Mouse (Mus musculus) CH12.LX (cell line): ENCODE measurements at regions not wholly inside any gene's neighbourhood (a gene's known extent, or its start where the extent isn't known, plus 50 kb on each side); places are given as distances from the start of the nearest gene placed in this dataset.

ENCODE experiments used
- DNase-seq: peaks from one replicate; pipeline ENCODE4 v3.0.0-alpha.2; 2013; ENCODE audit errors: extremely low read depth
- H3K27ac ChIP-seq: 2 replicates; pipeline ENCODE4 v1.5.1; 2012; ENCODE audit warnings: low read depth, mild to moderate bottlenecking, control low read depth, moderate library complexity; ENCODE audit not compliant: insufficient read depth
- H3K27me3 ChIP-seq: replicated peaks from 2 replicates; pipeline ENCODE3; 2012; ENCODE audit warnings: inconsistent platforms
- H3K36me3 ChIP-seq, 2 experiments: replicated peaks in 1 of 2; 2 replicates each; pipeline versions ENCODE3 to v1.6.1; 2012; ENCODE audit warnings: inconsistent platforms in 1 of 2, low read length in 1 of 2, mild to moderate bottlenecking in 1 of 2, mixed read lengths in 1 of 2, moderate library complexity in 1 of 2; ENCODE audit not compliant: control insufficient read depth in 1 of 2, insufficient read depth in 1 of 2
- H3K4me1 ChIP-seq, 2 experiments: 2 replicates each; pipeline ENCODE4 v1.6.1; 2012; ENCODE audit warnings: inconsistent platforms in 1 of 2, moderate library complexity in 1 of 2; ENCODE audit not compliant: insufficient read depth in 2 of 2, control insufficient read depth in 1 of 2
- H3K4me2 ChIP-seq: 2 replicates; pipeline ENCODE4 v1.6.1; 2012; ENCODE audit warnings: low read depth, mild to moderate bottlenecking, control low read depth; ENCODE audit not compliant: poor library complexity, insufficient read depth, severe bottlenecking
- H3K4me3 ChIP-seq, 3 experiments: fragments of 150-350 bp in 1 of 3; sonication (generic) in 1 of 3; replicated peaks in 1 of 3; 2 replicates each; pipeline versions ENCODE3 to v1.5.1; 2011 to 2012; ENCODE audit warnings: low read depth in 2 of 3, low read length in 2 of 3, mild to moderate bottlenecking in 2 of 3, moderate library complexity in 2 of 3, control low read depth in 1 of 3, improper control_type of control experiment in 1 of 3, inconsistent platforms in 1 of 3, mixed read lengths in 1 of 3; ENCODE audit not compliant: poor library complexity in 1 of 3
- H3K79me2 ChIP-seq: replicated peaks from 2 replicates; pipeline ENCODE4 v1.6.1; 2012; ENCODE audit warnings: mild to moderate bottlenecking, moderate library complexity; ENCODE audit not compliant: control insufficient read depth, poor library complexity, insufficient read depth, severe bottlenecking; ENCODE audit errors: extremely low read depth
- H3K9ac ChIP-seq: 2 replicates; pipeline ENCODE4 v1.6.1; 2012; ENCODE audit warnings: low read depth, mild to moderate bottlenecking, control low read depth, moderate library complexity; ENCODE audit not compliant: insufficient read depth
- H3K9me3 ChIP-seq: replicated peaks from 2 replicates; pipeline ENCODE3; 2012; ENCODE audit warnings: low read length, inconsistent platforms, mixed read lengths
- CHD1 ChIP-seq: IDR thresholded peaks from 2 replicates; pipeline ENCODE4 v1.6.1; 2012; ENCODE audit warnings: low read depth, low read length, improper control_type of control experiment, inconsistent platforms
- CHD2 ChIP-seq: IDR thresholded peaks from 2 replicates; pipeline ENCODE4 v1.6.1; 2011; ENCODE audit warnings: low read length, improper control_type of control experiment
- E2F4 ChIP-seq: IDR thresholded peaks from 2 replicates; pipeline ENCODE4 v1.6.1; 2011; ENCODE audit warnings: low read depth, low read length, improper control_type of control experiment; ENCODE audit not compliant: insufficient replicate concordance
- EP300 ChIP-seq: IDR thresholded peaks from 2 replicates; pipeline ENCODE4 v1.6.1; 2011; ENCODE audit warnings: low read length, improper control_type of control experiment
- ETS1 ChIP-seq: conservative IDR thresholded peaks from 2 replicates; pipeline ENCODE4 v1.6.1; 2012; ENCODE audit warnings: low read depth, mild to moderate bottlenecking, inconsistent platforms, low read length, improper control_type of control experiment, moderate library complexity
- HCFC1 ChIP-seq: IDR thresholded peaks from 2 replicates; pipeline ENCODE4 v1.6.1; 2012; ENCODE audit warnings: low read depth, mild to moderate bottlenecking, inconsistent platforms, low read length, improper control_type of control experiment
- JUND ChIP-seq: conservative IDR thresholded peaks from 2 replicates; pipeline ENCODE4 v1.6.1; 2011; ENCODE audit warnings: low read depth, low read length, improper control_type of control experiment
- MAX ChIP-seq: IDR thresholded peaks from 2 replicates; pipeline ENCODE4 v1.6.1; 2011; ENCODE audit warnings: low read length, improper control_type of control experiment
- MEF2A ChIP-seq: IDR thresholded peaks from 2 replicates; pipeline ENCODE4 v1.6.1; 2014; ENCODE audit warnings: low read depth, mild to moderate bottlenecking, inconsistent platforms, low read length, improper control_type of control experiment, borderline replicate concordance
- MXI1 ChIP-seq: IDR thresholded peaks from 2 replicates; pipeline ENCODE4 v1.6.1; 2011; ENCODE audit warnings: mild to moderate bottlenecking, low read depth, low read length, improper control_type of control experiment
- MYC ChIP-seq: IDR thresholded peaks from 2 replicates; pipeline ENCODE4 v1.6.1; 2011; ENCODE audit warnings: low read depth, mild to moderate bottlenecking, improper control_type of control experiment, low read length
- NRF1 ChIP-seq: IDR thresholded peaks from 2 replicates; pipeline ENCODE4 v1.6.1; 2014; ENCODE audit warnings: low read depth, mild to moderate bottlenecking, inconsistent platforms, low read length, improper control_type of control experiment, moderate library complexity
- PAX5 ChIP-seq: IDR thresholded peaks from 2 replicates; pipeline ENCODE4 v1.6.1; 2012; ENCODE audit warnings: low read length, inconsistent platforms, mixed read lengths
- RAD21 ChIP-seq: IDR thresholded peaks from 2 replicates; pipeline ENCODE4 v1.6.1; 2011; ENCODE audit warnings: low read depth, mild to moderate bottlenecking, low read length, improper control_type of control experiment, moderate library complexity
- SIN3A ChIP-seq: IDR thresholded peaks from 2 replicates; pipeline ENCODE4 v1.6.1; 2012; ENCODE audit warnings: low read length, improper control_type of control experiment, inconsistent platforms
- TBP ChIP-seq: conservative IDR thresholded peaks from 2 replicates; pipeline ENCODE4 v1.6.1; 2011; ENCODE audit warnings: low read depth, low read length, improper control_type of control experiment
- TCF12 ChIP-seq: IDR thresholded peaks from 2 replicates; pipeline ENCODE4 v1.6.1; 2014; ENCODE audit warnings: low read depth, mild to moderate bottlenecking, inconsistent platforms, low read length, improper control_type of control experiment
- UBTF ChIP-seq: IDR thresholded peaks from 2 replicates; pipeline ENCODE4 v1.6.1; 2012; ENCODE audit warnings: low read depth, mild to moderate bottlenecking, inconsistent platforms, low read length, improper control_type of control experiment, moderate library complexity
- USF1 ChIP-seq: IDR thresholded peaks from 2 replicates; pipeline ENCODE4 v1.6.1; 2014; ENCODE audit warnings: low read depth, mild to moderate bottlenecking, inconsistent platforms, low read length, improper control_type of control experiment
- ZKSCAN1 ChIP-seq: IDR thresholded peaks from 2 replicates; pipeline ENCODE4 v1.6.1; 2012; ENCODE audit warnings: low read depth, inconsistent platforms, low read length, improper control_type of control experiment, borderline replicate concordance
- ZNF384 ChIP-seq: IDR thresholded peaks from 2 replicates; pipeline ENCODE4 v1.6.1; 2012; ENCODE audit warnings: low read depth, low read length, improper control_type of control experiment, inconsistent platforms
- dilution Hi-C: fragments of 300-500 bp; cut with MboI; formaldehyde crosslinking; loops from 2 replicates; pipeline ENCODE4 v1.14.3; 2020; ENCODE audit warnings: low sequenced_read_pairs; ENCODE audit not compliant: extremely low pct_unique_long_range_greater_than_20kb, extremely low pct_ligation_motif_present
- in situ Hi-C: fragments of 300-500 bp; cut with MboI; formaldehyde crosslinking; loops from 3 replicates; pipeline ENCODE4 v1.14.3; 2019; ENCODE audit warnings: low sequenced_read_pairs, low pct_ligation_motif_present, low pct_unique_long_range_greater_than_20kb, mixed read lengths

DNA sequence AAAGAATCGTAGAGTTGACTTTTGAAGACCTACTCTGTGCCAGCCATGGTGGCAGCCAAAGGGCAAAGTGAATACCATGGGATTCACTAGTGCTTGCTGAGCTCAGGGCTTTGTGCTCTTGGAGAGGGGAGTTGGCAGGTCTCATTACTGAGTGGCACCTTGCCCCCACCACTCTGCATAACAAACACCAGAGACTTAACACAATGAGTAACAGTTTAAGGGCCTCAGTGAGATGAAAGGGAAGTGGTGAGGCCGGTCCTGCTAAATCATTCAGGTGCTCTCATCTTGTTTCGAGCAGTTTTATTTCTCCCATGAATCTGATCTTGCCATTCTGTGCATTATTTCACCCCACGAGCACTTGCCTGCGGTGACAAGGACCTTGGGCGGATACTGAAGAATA is 80.1 kb upstream of the Sorcs3 start:
- Histone ChIP-seq H3K36me3 (no peaks in the 10 kb centered on the region), H3K79me2 (no peaks in the 10 kb centered on the region), H3K27me3 (no peaks in the 10 kb centered on the region), H3K9me3 (peaks cover 7% of the 10 kb centered on the region), H3K4me3 (no peak overlapping the region), H3K4me1 (no peaks in the 10 kb centered on the region), H3K27ac (no peak overlapping the region), H3K9ac (no peak overlapping the region), H3K4me2 (no peak overlapping the region)
- no peak for TF ChIP-seq MYC
- no peak for TF ChIP-seq CHD1
- TF ChIP-seq USF1, result no peak
- no peak for TF ChIP-seq MAX
- TF ChIP-seq NRF1, result no peak
- dilution Hi-C loops (no loop called here), in situ Hi-C loops (no loop called here)
- no peak for DNase-seq

DNA sequence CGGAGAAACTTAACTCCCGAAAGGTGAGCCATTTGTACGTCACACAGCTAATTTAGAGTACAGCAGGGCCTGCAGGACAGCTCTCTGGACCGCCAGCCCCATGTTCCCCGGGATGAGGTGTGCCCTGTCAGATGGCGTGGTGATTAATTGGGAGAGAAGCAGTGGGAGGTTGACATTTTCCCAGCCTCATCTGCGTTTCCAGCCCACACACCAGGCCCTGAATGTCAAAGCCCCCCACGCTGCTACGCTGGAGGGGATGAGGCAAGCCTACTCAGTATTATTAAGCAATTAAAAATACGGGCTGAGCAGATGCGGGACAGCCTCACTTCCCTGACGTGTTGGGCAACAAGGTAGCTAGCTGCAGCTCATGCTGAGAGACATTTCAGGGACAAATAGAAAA is 77.7 kb upstream of the Sorcs3 start:
- H3K4me2 ChIP-seq, result no peak overlapping the region
- TF ChIP-seq TBP (no peak), SIN3A (no peak), MXI1 (no peak), RAD21 (no peak), CHD2 (no peak), E2F4 (no peak), JUND (no peak), ZNF384 (no peak), UBTF (no peak), PAX5 (no peak), TCF12 (no peak), MAX (no peak), MEF2A (no peak), MYC (no peak), ETS1 (no peak), HCFC1 (no peak), EP300 (no peak), ZKSCAN1 (no peak)
- no peak overlapping the region for H3K27ac ChIP-seq
- peaks cover 7% of the 10 kb centered on the region for H3K9me3 ChIP-seq
- no peaks in the 10 kb centered on the region for H3K27me3 ChIP-seq
- no peaks in the 10 kb centered on the region for H3K36me3 ChIP-seq
- no peak overlapping the region for H3K9ac ChIP-seq
- no peak overlapping the region for H3K4me3 ChIP-seq
- in situ Hi-C loops, result no loop called here
- no peaks in the 10 kb centered on the region for H3K4me1 ChIP-seq
- no peaks in the 10 kb centered on the region for H3K79me2 ChIP-seq
- dilution Hi-C loops, result no loop called here
- no peak for DNase-seq
